Mouse (Mus musculus) C2C12 (cell line): Measurements from ENCODE around the gene Dnajb8.

Experiments used
- CTCF ChIP-seq: IDR thresholded peaks from one replicate; pipeline ENCODE4 v1.5.1; 2011; ENCODE audit not compliant: control insufficient read depth, insufficient read depth, insufficient read length
- FOSL1 ChIP-seq: IDR thresholded peaks from one replicate; pipeline ENCODE4 v1.8.0; 2011; ENCODE audit warnings: mild to moderate bottlenecking, low read length; ENCODE audit not compliant: poor library complexity, insufficient read depth, severe bottlenecking
- MAX ChIP-seq: IDR thresholded peaks from one replicate; pipeline ENCODE4 v1.6.1; 2011; ENCODE audit warnings: mild to moderate bottlenecking, control low read depth
- MYOD1 ChIP-seq: IDR thresholded peaks from one replicate; pipeline ENCODE4 v1.6.1; 2011; ENCODE audit warnings: low read depth; ENCODE audit not compliant: control insufficient read depth, insufficient read length
- MYOG ChIP-seq: IDR thresholded peaks from one replicate; pipeline ENCODE4 v1.6.1; 2011; ENCODE audit not compliant: control insufficient read depth, insufficient read length; ENCODE audit errors: extremely low read depth
- USF1 ChIP-seq: IDR thresholded peaks from one replicate; pipeline ENCODE4 v1.6.1; 2011; ENCODE audit warnings: low read depth, mild to moderate bottlenecking, control low read depth, moderate library complexity

- TF ChIP-seq MYOD1, result no peak
- TF ChIP-seq USF1, result no peak
- TF ChIP-seq CTCF, result no peak
- TF ChIP-seq MYOG, result no peak
- no peak for TF ChIP-seq MAX
- TF ChIP-seq FOSL1, result no peak
Observed at GRCm38 (mm10) chr6:88204531-88205385, 17.3 kb upstream of the Dnajb8 start.
